Mouse (Mus musculus) urinary bladder, postnatal 14 days (tissue): ENCODE data around the gene Kynu.

ENCODE experiments used
- DNase-seq: peaks from one replicate; pipeline ENCODE4 v3.0.0; 2021; ENCODE audit warnings: low spot score

Kynu gene

DNA sequence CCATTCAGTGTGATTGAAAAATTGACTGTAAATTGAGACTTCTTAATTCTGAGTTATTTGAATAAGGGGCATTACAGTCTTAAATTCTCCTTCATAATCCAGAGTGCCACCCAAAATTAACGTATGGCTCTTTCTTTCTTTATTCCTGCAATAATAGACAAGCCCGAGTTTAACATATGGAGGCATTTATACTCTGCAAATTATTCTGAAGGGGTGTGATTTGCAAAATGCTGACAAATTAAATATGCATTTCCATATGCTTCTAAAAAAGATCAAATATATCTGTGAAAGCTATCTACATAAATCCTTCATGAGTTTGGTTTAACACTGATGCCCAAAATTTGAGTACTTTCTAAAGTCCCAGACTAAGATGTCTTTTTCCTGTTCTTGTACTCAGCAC, 91.8 kb downstream of the Kynu start:
- DNase-seq = no peak

DNA sequence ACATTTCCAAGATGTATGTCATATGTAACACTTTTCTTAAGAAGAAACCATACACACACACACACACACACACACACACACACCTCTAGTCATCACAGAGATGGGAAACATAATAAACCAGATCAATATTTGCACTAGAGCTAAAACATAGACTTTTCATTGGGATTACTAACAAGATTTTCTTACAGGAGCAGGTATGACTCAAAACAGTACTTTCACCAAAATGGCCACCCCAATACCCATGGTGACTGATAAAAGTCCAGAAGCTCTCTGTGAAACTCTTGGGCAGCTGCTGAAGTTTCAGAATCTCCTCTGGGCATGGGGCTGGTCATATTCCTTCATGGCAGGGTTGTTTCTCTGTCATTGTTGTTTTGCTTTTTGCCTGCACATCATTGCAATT, 114.5 kb downstream of the Kynu start:
- DNase-seq = no peak

DNA sequence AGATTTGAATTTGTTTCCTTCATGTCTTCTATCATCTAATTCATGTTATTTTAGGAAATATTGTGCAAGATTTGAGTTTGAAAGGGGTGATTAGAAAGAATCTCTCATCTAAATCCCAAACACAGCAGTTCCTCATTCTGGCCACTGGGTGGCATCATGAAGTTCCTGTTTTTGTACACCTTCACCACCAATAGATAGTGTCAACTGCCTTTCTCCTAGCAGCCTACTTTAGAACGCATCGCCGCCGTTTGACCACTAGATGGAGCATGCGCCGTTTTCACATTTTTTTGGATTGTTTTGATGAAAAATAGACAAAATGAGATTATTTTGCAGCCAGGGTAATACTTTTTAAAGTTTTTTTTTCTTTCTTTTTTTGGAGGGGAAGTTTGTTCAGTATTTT, 118.5 kb downstream of the Kynu start:
- peak; percentile 55 for DNase-seq

- DNase-seq = no peak
Observed at GRCm38 (mm10) chr2:43674098-43674497, 119.0 kb downstream of the Kynu start.

DNA sequence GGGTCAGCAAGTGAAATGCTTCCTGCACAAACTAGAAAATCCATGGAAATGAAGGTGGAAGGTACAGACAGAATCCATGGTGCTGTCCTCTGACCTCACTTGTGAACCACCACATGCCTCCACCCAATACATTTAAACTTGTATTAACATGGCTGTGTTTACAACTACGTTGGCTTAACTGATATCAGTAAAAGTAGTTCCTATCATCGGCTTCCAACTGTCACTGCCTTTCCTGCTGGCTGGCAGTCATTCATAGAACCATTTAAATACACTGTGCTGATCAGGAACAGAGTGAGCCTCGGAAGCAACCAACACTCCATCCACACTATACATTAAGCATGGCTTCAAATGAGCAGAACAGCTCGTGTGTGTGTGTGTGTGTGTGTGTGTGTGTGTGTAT, 120.1 kb downstream of the Kynu start:
- DNase-seq = no peak

GRCm38 (mm10) chr2:43690402-43690801, 135.3 kb downstream of the Kynu start:
- DNase-seq = no peak

DNA sequence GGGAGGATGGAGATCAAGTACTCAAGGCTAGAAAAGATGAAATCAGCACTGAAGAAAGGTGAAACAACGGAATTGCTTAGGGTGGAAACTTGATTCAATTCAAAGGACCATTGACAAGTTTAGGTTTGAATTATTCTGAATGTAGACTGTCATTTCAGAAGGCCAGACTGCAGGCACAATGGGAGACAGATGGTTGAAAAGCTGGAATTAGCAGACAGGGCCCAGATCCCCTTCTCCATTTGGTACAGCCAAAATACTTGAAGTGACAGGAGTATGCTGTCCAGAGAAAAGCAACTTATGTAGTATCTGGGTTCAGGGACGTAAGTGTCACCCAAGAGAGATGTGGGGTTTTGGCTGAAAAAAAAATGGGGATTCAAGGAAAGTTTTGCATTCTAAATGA, 136.2 kb downstream of the Kynu start:
- no peak for DNase-seq

- no peak for DNase-seq
Observed at GRCm38 (mm10) chr2:43695635-43696034, 140.5 kb downstream of the Kynu start.

DNA sequence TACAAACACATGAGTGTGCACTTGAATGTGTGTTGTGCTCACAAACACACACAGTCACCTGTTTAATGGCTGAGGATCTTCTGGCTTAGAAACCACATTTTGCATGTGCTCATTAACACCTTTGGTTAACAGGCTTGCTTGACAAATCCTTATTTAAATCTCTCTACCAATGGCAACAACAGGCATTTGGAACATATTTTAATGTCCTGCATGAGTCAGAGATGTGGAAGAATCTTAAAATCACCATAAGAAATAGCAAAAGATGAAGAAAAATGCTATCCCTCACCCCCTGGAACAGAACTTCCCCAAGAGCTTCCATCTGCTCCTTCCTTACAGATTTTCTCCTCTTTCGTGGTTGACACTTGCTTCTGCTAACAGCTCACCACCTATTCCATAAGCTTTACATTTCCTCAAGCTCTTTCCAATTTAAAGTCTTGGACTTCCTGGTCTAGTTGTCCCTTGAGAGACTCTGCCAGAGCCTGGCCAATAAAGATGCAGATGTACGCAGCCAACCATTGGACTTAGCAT, 157.5 kb downstream of the Kynu start:
- DNase-seq = no peak

DNA sequence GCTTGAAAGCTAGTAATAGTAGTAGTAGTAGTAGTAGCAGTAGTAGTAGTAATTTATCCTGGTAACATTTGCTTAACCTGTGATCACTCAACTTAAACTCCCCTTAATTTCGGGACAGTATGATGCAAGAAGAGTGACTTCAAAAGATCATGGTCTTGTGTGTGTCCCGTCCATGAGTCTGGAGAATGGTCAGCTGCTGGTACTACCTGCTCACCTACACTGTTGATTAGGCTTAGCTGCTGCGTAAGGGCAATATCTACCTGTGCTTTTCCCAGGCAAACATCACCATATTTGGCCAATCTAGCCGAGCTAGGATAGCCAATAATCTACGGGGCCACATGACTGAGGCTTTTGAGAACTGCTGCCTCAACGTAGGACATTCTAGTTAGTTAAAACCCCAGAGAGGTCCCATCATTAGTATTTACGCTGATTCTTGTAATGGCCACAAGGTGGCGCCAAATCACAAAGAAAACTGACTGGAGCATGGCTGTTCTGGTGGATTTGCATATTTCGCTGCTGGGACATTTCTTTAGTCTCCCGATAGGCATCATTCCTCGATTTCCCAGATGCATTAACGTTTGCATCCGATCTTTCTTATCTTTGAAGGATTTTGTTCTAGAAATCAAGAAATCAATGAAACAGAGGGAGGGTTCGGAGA, 167.4 kb downstream of the Kynu start:
- DNase-seq = peak; percentile 56

GRCm38 (mm10) chr2:43723104-43723541, 168.0 kb downstream of the Kynu start:
- DNase-seq = no peak

- DNase-seq = no peak
Observed at GRCm38 (mm10) chr2:43727181-43727580, 172.1 kb downstream of the Kynu start.

DNA sequence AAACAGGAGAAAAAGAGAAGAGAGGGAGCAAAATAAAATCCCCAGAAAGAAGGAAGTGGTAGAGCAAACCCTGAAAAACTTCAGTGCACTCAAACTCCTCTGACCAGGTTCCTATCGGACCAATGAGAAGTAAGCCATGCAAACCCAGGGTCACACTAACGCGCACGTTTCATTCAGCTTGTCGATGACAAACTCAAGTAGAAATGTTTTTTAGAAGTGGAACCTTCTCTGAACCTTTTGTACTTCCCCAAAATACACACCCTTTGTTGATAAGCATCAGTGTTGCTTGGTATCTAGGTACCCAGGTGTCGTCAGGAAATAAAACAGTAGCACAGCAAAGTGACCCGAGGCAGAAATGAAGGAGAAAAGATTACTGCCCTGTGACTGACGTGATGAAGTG, 172.6 kb downstream of the Kynu start:
- DNase-seq = no peak

GRCm38 (mm10) chr2:43728831-43729230, 173.7 kb downstream of the Kynu start:
- no peak for DNase-seq
